Mouse (Mus musculus) kidney, adult 18-20 months (tissue): ENCODE measurements around the gene Tyro3.

Experiments
- DNase-seq: peaks from one replicate; pipeline ENCODE4 v3.0.0; 2021

The Tyro3 gene

GRCm38 (mm10) chr2:119804776-119805175 is 7.2 kb downstream of the Tyro3 start:
- no peak for DNase-seq

GRCm38 (mm10) chr2:119805536-119805935 is 8.0 kb downstream of the Tyro3 start:
- no peak for DNase-seq

- DNase-seq, result no peak
These were observed 10.9 kb downstream of the Tyro3 start for GRCm38 (mm10) chr2:119808438-119808837.

- DNase-seq, result no peak
These were observed 11.3 kb downstream of the Tyro3 start for GRCm38 (mm10) chr2:119808881-119809280.

- DNase-seq, result no peak
These were observed 13.4 kb downstream of the Tyro3 start for GRCm38 (mm10) chr2:119810890-119811289.

GRCm38 (mm10) chr2:119811490-119812146 is 14.1 kb downstream of the Tyro3 start:
- no peak for DNase-seq

- no peak for DNase-seq
These were observed 16.9 kb downstream of the Tyro3 start for GRCm38 (mm10) chr2:119814376-119814933.

- DNase-seq, result no peak
These were observed 19.1 kb downstream of the Tyro3 start for GRCm38 (mm10) chr2:119816611-119817010.

- DNase-seq, result no peak
These were observed 19.5 kb downstream of the Tyro3 start for GRCm38 (mm10) chr2:119817047-119817446.

GRCm38 (mm10) chr2:119818668-119819272 is 21.2 kb downstream of the Tyro3 start:
- DNase-seq, result no peak

- no peak for DNase-seq
These were observed 23.6 kb downstream of the Tyro3 start for GRCm38 (mm10) chr2:119821136-119821535.

GRCm38 (mm10) chr2:119830579-119830978 is 33.0 kb downstream of the Tyro3 start:
- no peak for DNase-seq

- DNase-seq, result no peak
These were observed 36.7 kb downstream of the Tyro3 start for GRCm38 (mm10) chr2:119834231-119834630.

- no peak for DNase-seq
These were observed 40.1 kb downstream of the Tyro3 start for GRCm38 (mm10) chr2:119837616-119838015.

GRCm38 (mm10) chr2:119838363-119839156 is 41.0 kb downstream of the Tyro3 start:
- DNase-seq, result no peak

GRCm38 (mm10) chr2:119840008-119840407 is 42.5 kb downstream of the Tyro3 start:
- DNase-seq, result no peak

GRCm38 (mm10) chr2:119842000-119842399 is 44.5 kb downstream of the Tyro3 start:
- no peak for DNase-seq

- no peak for DNase-seq
These were observed 46.0 kb downstream of the Tyro3 start for GRCm38 (mm10) chr2:119843526-119843925.

- DNase-seq, result no peak
These were observed 48.5 kb downstream of the Tyro3 start for GRCm38 (mm10) chr2:119845882-119846546.

- no peak for DNase-seq
These were observed 49.4 kb downstream of the Tyro3 start for GRCm38 (mm10) chr2:119846929-119847328.

GRCm38 (mm10) chr2:119853811-119854210 is 56.3 kb downstream of the Tyro3 start:
- no peak for DNase-seq

- DNase-seq, result no peak
These were observed 57.8 kb downstream of the Tyro3 start for GRCm38 (mm10) chr2:119855310-119855850.

GRCm38 (mm10) chr2:119857341-119857740 is 59.8 kb downstream of the Tyro3 start:
- no peak for DNase-seq
